Mouse (Mus musculus) MEL (cell line): ENCODE results near the gene Tm4sf5.

Experiments
- CTCF ChIP-seq, 3 experiments: IDR thresholded peaks in 2 of 3; conservative IDR thresholded peaks in 1 of 3; 2 replicates each; pipeline ENCODE4 v1.5.1; 2011 to 2012; ENCODE audit warnings: low read length in 3 of 3, low read depth in 2 of 3, mild to moderate bottlenecking in 2 of 3, improper control_type of control experiment in 1 of 3, inconsistent platforms in 1 of 3, mixed read lengths in 1 of 3, moderate library complexity in 1 of 3; ENCODE audit not compliant: control insufficient read depth in 1 of 3, insufficient read depth in 1 of 3, poor library complexity in 1 of 3, severe bottlenecking in 1 of 3
- EP300 ChIP-seq, 2 experiments: IDR thresholded peaks; 2 replicates each; pipeline ENCODE4 v1.6.1; 2011; ENCODE audit warnings: improper control_type of control experiment in 2 of 2, low read length in 2 of 2, low read depth in 1 of 2, mild to moderate bottlenecking in 1 of 2
- GATA1 ChIP-seq: IDR thresholded peaks from 2 replicates; pipeline ENCODE4 v1.6.1; 2011; ENCODE audit warnings: low read depth, low read length, improper control_type of control experiment
- NRF1 ChIP-seq: IDR thresholded peaks from 2 replicates; pipeline ENCODE4 v1.6.1; 2014; ENCODE audit warnings: low read depth, mild to moderate bottlenecking, inconsistent platforms, low read length, improper control_type of control experiment, moderate library complexity; ENCODE audit not compliant: poor library complexity, insufficient read depth, severe bottlenecking
- POLR2A ChIP-seq, 2 experiments: IDR thresholded peaks; 2 replicates each; pipeline ENCODE4 v1.6.1; 2011 to 2012; ENCODE audit warnings: low read length in 2 of 2, mild to moderate bottlenecking in 2 of 2, control low read depth in 1 of 2, improper control_type of control experiment in 1 of 2, low read depth in 1 of 2, moderate library complexity in 1 of 2; ENCODE audit not compliant: control insufficient read depth in 1 of 2, insufficient read depth in 1 of 2, poor library complexity in 1 of 2
- TBP ChIP-seq: IDR thresholded peaks from 2 replicates; pipeline ENCODE4 v1.8.0; 2011; ENCODE audit warnings: low read depth, low read length, improper control_type of control experiment
- USF1 ChIP-seq: IDR thresholded peaks from 2 replicates; pipeline ENCODE4 v1.6.1; 2014; ENCODE audit warnings: low read depth, mild to moderate bottlenecking, inconsistent platforms, low read length, improper control_type of control experiment, moderate library complexity
- USF2 ChIP-seq, 2 experiments: IDR thresholded peaks; 2 replicates each; pipeline ENCODE4 v1.6.1; 2011 to 2012; ENCODE audit warnings: improper control_type of control experiment in 2 of 2, low read length in 2 of 2, borderline replicate concordance in 1 of 2, inconsistent platforms in 1 of 2, low read depth in 1 of 2, mild to moderate bottlenecking in 1 of 2; ENCODE audit not compliant: insufficient read depth in 1 of 2
- ZC3H11A ChIP-seq: IDR thresholded peaks from 2 replicates; pipeline ENCODE4 v1.6.1; 2012; ENCODE audit warnings: low read depth, mild to moderate bottlenecking, inconsistent platforms, low read length, improper control_type of control experiment

DNA sequence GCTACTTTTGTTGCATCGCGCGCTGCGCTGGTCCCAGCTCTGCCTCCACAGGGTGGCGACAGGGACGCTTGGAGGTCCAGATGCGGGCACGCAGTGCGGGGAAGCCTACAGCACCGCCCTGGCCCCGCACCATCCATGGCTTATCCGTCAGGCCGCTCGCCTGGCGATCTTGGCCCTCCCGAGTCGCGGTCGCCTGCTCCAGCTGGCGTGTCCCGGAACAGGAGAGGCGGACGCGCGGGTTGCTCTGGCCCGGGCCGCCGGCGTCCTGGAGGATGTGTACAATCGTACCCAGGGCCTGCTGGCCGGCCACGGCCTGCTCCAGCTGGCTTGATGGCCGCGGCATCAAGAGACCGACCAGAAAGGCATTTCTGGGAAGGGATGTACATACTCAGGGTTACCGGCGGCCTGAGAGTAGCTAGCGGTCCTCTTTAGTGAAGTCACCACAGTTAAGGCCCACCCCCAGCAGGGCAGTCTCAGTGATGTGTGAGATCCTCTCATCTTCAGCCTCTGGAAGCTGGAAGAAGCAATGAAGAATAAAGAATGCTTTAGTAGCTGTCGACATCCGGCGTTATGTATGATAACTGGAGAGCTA is 15.2 kb downstream of the Tm4sf5 start:
- no peak for TF ChIP-seq EP300 (IDR thresholded peaks at IDR 0.05; ENCODE audit: low read depth in 1 of 2, low read length in 2 of 2)
- no peak for TF ChIP-seq CTCF (IDR thresholded peaks at IDR 0.05 in 2 of 3, conservative IDR thresholded peaks at IDR 0.05 in 1 of 3; ENCODE audit: control insufficient read depth in 1 of 3, insufficient read depth in 1 of 3, low read depth in 2 of 3, low read length in 3 of 3, poor library complexity in 1 of 3, severe bottlenecking in 1 of 3)
- no peak for TF ChIP-seq POLR2A (IDR thresholded peaks at IDR 0.05; ENCODE audit: control insufficient read depth in 1 of 2, insufficient read depth in 1 of 2, low read depth in 1 of 2, low read length in 2 of 2, poor library complexity in 1 of 2)
- TF ChIP-seq GATA1 = no peak
- TF ChIP-seq ZC3H11A = no peak
- no peak for TF ChIP-seq TBP
- TF ChIP-seq USF2 (IDR thresholded peaks at IDR 0.05; ENCODE audit: borderline replicate concordance in 1 of 2, insufficient read depth in 1 of 2, low read depth in 1 of 2, low read length in 2 of 2) = no peak
- TF ChIP-seq USF1 = no peak
- no peak for TF ChIP-seq NRF1
